Mouse (Mus musculus) forebrain, embryonic 13.5 days (tissue): ENCODE results near the gene Cd37. TPM values are rescaled to one million over a fixed set of nuclear protein-coding genes. Genes with fewer than 3 reads are reported as not detected.
"Not testable (repeated sequence)": the region's sequence is repeated elsewhere in the genome, so short reads cannot be mapped to it uniquely, and the experiment has no call there.

ENCODE experiments used
- ATAC-seq: fragments of 200-750 bp; cut with Nextera tagmentation; 2 replicates; pipeline ENCODE4 v1.8.0; 2017
- H3K27ac ChIP-seq: fragments of 300-500 bp; sonication (generic); 2 replicates; pipeline ENCODE4 v1.5.1; 2015; ENCODE audit warnings: inconsistent platforms, mild to moderate bottlenecking, moderate library complexity
- H3K27me3 ChIP-seq: fragments of 300-500 bp; sonication (generic); 2 replicates; pipeline ENCODE4 v1.6.1; 2015; ENCODE audit warnings: mild to moderate bottlenecking, inconsistent platforms
- H3K36me3 ChIP-seq: fragments of 300-500 bp; sonication (generic); 2 replicates; pipeline ENCODE4 v1.6.1; 2015; ENCODE audit warnings: mild to moderate bottlenecking, inconsistent platforms; ENCODE audit not compliant: poor library complexity, severe bottlenecking
- H3K4me1 ChIP-seq: fragments of 300-500 bp; sonication (generic); 2 replicates; pipeline ENCODE4 v1.6.1; 2015; ENCODE audit warnings: inconsistent platforms
- H3K4me2 ChIP-seq: fragments of 300-500 bp; sonication (generic); 2 replicates; pipeline ENCODE4 v1.6.1; 2015; ENCODE audit warnings: inconsistent platforms, mild to moderate bottlenecking, moderate library complexity
- H3K4me3 ChIP-seq: fragments of 300-500 bp; sonication (generic); 2 replicates; pipeline ENCODE4 v1.5.1; 2015; ENCODE audit warnings: mild to moderate bottlenecking, inconsistent platforms
- H3K9ac ChIP-seq: fragments of 300-500 bp; sonication (generic); 2 replicates; pipeline ENCODE4 v1.6.1; 2015; ENCODE audit warnings: mild to moderate bottlenecking, inconsistent platforms
- H3K9me3 ChIP-seq: fragments of 300-500 bp; sonication (generic); replicated peaks from 2 replicates; pipeline ENCODE4 v1.6.1; 2016; ENCODE audit warnings: inconsistent platforms
- WGBS: fragments of 180-500 bp; shearing (Covaris S2); methylation state at CpG from one replicate; pipeline ENCODE4 v1.1.7; 2015; 5-methylcytosine and 5-hydroxymethylcytosine counted together
- polyA plus RNA-seq: library from polyadenylated mRNA; unstranded; fragments of >200 nt; fragmentation: Nextera tagmentation; extraction: Ambion mirVana; gene quantifications from 2 replicates; pipeline ENCODE4 v1.2.1, GENCODE M21; 2015

Cd37 gene
- polyA plus RNA-seq, 1 experiment from 2014 or later = 0.96 TPM

DNA sequence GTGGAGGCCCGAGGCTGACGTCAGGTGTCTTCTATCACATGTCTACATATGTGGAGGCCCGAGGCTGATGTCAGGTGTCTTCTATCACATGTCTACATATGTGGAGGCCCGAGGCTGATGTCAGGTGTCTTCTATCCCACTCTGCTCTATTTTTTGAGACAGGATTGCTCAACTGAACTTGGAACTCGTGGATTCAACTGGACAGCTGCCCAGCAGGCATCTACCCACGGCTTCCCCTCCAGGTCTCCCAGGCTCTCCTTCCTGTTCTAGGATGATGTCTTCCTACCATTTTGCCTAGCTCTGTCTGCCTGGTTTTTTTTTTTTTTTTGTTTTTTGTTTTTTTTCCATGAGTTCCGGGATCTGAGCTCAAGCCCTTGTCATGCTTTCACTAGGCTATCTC lies 16.9 kb upstream of the Cd37 start:
- 84% methylated on average over 6 of the region's 7 CpGs for WGBS
- H3K36me3 ChIP-seq, H3K4me1 ChIP-seq, H3K4me2 ChIP-seq, H3K9ac ChIP-seq, ATAC-seq, H3K4me3 ChIP-seq, H3K27me3 ChIP-seq, H3K9me3 ChIP-seq, H3K27ac ChIP-seq: not testable (repeated sequence)

DNA sequence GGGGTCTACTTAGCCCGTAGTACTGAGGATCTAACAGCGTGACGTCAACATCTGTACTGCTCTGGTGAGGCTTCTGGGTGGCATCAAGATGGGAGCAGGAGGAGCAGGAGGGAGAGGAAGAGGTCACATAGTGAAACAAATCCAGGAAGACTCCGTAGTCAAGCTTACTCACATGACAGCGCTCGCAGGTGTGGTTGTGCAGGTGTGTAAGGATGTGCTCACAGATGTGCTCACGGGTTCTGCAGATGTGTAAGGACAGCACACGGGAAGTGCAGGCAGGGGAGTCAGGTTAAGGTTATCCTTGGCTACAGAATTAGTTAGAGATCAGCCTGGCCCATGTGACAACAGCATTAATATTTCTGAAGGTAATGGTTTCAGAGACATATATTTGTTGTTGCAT lies 14.9 kb upstream of the Cd37 start:
- Histone ChIP-seq H3K4me1 (no peaks in the 10 kb centered on the region), H3K27me3 (no peaks in the 10 kb centered on the region), H3K27ac (no peak overlapping the region), H3K4me2 (no peak overlapping the region), H3K36me3 (no peaks in the 10 kb centered on the region), H3K4me3 (no peak overlapping the region), H3K9ac (no peak overlapping the region), H3K9me3 (no peaks in the 10 kb centered on the region)
- ATAC-seq = no peak
- WGBS = 90% methylated on average over 8 of the region's 8 CpGs

DNA sequence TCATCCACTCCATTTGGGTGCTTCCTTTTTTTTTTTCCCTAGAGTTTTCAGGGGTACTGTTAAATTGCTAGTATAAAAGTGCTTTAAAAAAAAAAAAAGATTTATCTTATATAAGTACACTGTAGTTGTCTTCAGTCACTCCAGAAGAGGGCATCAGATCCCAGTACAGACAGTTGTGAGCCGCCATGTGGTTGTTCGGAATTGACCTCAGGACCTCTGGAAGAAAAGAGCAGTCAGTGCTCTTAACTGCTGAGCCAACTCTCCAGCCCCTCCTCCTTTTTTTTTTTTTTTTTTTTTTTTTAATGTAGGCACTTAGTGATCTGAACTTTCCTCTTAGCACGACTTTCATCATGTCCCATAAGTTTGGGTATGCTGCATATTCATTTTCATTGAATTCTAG lies 8.8 kb upstream of the Cd37 start:
- no peak for ATAC-seq
- H3K27me3 ChIP-seq = 0 out of 2 replicates have a peak, but pooled peaks cover 2% of the 10 kb centered on the region
- no peak overlapping the region for H3K9ac ChIP-seq
- H3K36me3 ChIP-seq = no peaks in the 10 kb centered on the region
- H3K9me3 ChIP-seq = no peaks in the 10 kb centered on the region
- H3K4me3 ChIP-seq = no peak overlapping the region
- no peaks in the 10 kb centered on the region for H3K4me1 ChIP-seq
- H3K4me2 ChIP-seq = no peak overlapping the region
- 34% methylated on average over 3 of the region's 3 CpGs for WGBS
- H3K27ac ChIP-seq = no peak overlapping the region

DNA sequence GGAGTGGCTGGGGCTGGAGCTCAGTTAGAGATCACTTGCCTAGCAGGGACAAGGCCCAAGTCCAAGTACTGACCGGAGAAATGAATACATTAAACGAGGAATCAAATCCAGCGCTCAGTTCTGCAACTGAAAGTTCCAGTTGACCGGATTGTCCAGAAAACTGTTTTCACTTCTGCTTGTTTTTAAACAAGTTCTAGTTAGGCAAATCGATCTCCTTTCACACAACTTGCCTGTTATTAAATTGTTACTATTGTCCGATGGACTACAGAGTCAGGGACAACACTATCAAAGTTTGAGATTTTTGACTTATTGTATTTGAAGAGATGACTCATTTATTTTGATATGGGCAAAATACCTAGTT lies 2.5 kb upstream of the Cd37 start:
- Histone ChIP-seq H3K9me3 (no peaks in the 10 kb centered on the region), H3K36me3 (no peaks in the 10 kb centered on the region), H3K27me3 (peaks cover 51% of the 10 kb centered on the region), H3K27ac (no peak overlapping the region), H3K4me2 (peak overlapping the region; percentile 67), H3K9ac (0 out of 2 replicates have a peak overlapping the region, but pooled peaks have one; percentile 55), H3K4me1 (peaks cover 8% of the 10 kb centered on the region), H3K4me3 (peak overlapping the region; percentile 37; the same call in 1 of the 2 replicates)
- WGBS = 71% methylated on average over 6 of the region's 6 CpGs
- ATAC-seq = no peak

DNA sequence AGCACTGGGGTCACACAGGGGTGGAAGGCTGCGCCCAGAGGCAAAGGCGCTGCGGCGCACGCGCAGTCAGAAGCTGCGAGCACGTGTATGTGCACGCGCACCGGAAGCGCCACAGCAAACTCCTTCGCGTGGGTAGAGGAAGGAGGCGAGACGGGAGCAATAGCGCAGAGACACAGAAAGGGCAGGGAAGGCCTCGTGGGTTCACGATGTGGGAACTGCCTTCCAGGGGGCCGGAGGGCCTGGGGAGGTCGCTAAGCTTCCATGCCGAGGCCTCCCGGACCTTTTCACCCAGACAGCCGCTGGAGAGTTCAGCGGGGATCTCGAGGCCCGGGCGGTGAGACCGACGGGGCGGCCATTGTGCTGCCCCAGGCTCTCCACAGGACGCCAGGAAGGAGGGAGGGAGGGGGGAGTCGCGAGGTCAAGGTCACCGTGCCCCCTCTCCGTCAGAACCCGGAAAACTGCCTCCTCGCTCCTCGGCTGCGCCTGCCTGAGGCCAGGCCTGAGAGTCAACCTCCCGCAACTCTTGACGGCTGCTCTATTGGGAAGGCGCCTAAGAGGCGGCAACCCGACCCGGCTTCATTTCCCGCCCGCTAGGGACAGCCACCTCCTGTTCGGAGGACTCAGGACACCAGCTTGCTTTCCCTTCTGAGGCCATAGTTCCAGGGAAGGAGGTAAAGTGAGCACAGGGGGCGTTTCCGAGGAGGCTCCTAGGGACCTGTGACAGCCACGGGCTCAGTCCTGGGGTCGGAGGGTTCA lies 1.9 kb upstream of the Cd37 start, which contains the start of gene Slc6a16:
Gene Slc6a16 (plus strand): TSS at position 453 of the 756 bp plus-strand sequence.
- peaks cover 54% of the 10 kb centered on the region for H3K27me3 ChIP-seq
- H3K9ac ChIP-seq = peak within 1 kb of the TSS; percentile 55
- ATAC-seq = peak; percentile 67
- peaks cover 8% of the 10 kb centered on the region for H3K4me1 ChIP-seq
- 9% methylated on average over 42 of the region's 53 CpGs for WGBS
- H3K4me3 ChIP-seq = peak within 1 kb of the TSS; percentile 37
- peak within 1 kb of the TSS; percentile 67 for H3K4me2 ChIP-seq
- H3K27ac ChIP-seq = no peak within 1 kb of the TSS
- no peaks in the 10 kb centered on the region for H3K36me3 ChIP-seq
- no peaks in the 10 kb centered on the region for H3K9me3 ChIP-seq

DNA sequence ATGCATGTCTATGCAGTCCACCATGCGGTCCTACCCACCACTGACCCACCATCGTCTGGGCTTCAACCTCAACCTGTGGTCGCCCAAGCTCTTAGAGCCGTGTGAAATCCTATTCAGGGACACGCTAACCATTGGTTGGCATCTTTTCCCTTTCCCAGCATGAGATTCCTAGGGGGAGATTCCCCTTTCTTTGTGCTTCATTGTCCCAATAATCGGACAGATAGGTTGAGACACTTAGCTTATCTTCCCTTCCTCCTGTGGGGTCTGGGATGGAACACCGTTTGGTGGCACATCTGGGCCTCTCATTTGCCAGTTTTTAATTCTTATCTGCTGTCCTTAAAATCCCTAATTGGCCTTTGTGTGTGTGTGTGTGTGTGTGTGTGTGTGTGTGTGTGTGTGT lies 1.2 kb upstream of the Cd37 start:
- H3K9me3 ChIP-seq = no peaks in the 10 kb centered on the region
- H3K27me3 ChIP-seq = peaks cover 56% of the 10 kb centered on the region
- no peak for ATAC-seq
- no peak overlapping the region for H3K27ac ChIP-seq
- 69% methylated on average over 7 of the region's 7 CpGs for WGBS
- H3K4me1 ChIP-seq = peaks cover 15% of the 10 kb centered on the region
- no peaks in the 10 kb centered on the region for H3K36me3 ChIP-seq
- H3K4me3 ChIP-seq = no peak overlapping the region
- no peak overlapping the region for H3K9ac ChIP-seq
- peak overlapping the region; percentile 67; the same call in 1 of the 2 replicates for H3K4me2 ChIP-seq

DNA sequence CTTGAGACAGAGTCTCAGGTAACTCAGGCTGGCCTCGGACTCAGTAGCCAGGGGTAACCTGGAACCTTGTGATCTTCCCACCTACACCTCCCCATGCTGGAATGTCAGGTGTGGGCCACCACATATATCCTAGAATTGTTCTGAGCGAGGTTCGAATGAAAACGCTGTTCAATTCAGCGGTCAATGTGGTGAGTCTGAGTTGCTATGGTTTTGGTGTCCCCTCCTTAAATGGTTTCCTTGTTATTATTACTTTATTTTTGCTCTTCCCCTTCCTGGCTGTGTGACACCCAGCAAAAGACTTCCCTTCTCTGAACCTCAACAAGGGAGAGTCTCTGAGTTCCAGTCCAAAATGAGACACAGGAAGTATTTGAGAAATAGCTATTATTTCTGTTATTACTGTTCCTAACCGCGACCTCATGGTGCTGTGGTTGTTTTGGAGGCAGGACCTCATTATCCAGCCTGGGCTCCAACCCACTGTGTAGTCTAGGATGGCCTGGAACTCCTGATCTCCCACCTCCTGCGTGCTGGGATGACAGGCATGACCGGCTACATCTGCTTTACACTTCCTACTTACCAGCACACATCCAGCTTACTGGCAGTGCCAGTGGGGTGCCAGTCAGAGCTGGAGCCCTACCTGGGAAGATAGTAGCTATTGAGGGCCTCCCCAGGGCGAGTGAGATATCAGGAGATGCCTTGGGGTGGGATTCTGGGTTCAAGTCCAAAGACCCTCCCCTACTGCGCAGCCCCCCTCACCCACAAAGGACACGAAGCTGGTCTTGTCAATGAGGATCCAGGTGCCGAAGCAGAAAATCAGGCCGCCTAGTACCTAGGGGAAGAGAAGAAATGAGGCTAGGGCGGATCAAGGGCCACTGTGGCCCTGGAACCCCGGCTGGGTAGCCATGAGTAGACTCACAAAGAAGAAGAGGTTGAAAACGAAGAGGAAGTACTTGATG lies 892 bp downstream of the Cd37 start:
- H3K9ac ChIP-seq = no peak overlapping the region
- H3K27me3 ChIP-seq = peaks cover 55% of the 10 kb centered on the region
- no peak overlapping the region for H3K4me3 ChIP-seq
- H3K27ac ChIP-seq = no peak overlapping the region
- H3K36me3 ChIP-seq = peaks cover under 1% of the 10 kb centered on the region
- ATAC-seq = no peak
- no peak overlapping the region for H3K4me2 ChIP-seq
- no peaks in the 10 kb centered on the region for H3K9me3 ChIP-seq
- whole genome bisulfite sequencing = 73% methylated on average over 17 of the region's 17 CpGs
- peaks cover 36% of the 10 kb centered on the region for H3K4me1 ChIP-seq

DNA sequence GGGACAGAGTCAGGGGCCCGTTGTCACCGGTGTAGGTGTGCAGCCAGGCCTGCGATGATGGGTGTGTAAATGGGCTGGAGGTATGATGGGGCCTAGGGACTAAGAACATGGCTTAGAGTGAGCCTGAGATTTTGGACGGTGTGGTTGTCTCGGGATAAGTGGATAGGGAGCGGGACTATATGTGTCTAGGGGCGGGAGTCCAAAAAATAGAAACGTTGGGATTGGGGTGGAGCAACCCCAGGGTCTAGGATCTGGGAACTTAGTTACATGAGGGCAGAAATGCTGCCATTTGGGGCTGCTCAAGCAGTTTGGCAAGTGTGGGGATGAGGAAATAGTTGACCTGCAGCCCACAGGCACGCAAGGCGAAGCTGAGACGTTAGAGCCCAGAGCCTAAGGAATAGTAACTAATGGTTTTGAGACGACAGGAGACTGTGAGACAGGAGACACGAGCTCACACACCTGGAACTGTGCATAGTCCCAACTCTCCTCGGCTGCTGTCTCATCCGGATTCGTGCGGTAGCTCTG lies 3.2 kb downstream of the Cd37 start:
- Histone ChIP-seq H3K9me3 (no peaks in the 10 kb centered on the region), H3K4me3 (peak overlapping the region; percentile 13), H3K4me1 (peaks cover 38% of the 10 kb centered on the region), H3K27ac (peak overlapping the region; percentile 68; the same call in 1 of the 2 replicates), H3K9ac (peak overlapping the region; percentile 27; the same call in 1 of the 2 replicates), H3K27me3 (peaks cover 40% of the 10 kb centered on the region), H3K4me2 (peak overlapping the region; percentile 49), H3K36me3 (peaks cover 23% of the 10 kb centered on the region)
- ATAC-seq = 0 out of 2 replicates have a peak, but pooled peaks have one; percentile 26
- 31% methylated on average over 17 of the region's 17 CpGs for WGBS

DNA sequence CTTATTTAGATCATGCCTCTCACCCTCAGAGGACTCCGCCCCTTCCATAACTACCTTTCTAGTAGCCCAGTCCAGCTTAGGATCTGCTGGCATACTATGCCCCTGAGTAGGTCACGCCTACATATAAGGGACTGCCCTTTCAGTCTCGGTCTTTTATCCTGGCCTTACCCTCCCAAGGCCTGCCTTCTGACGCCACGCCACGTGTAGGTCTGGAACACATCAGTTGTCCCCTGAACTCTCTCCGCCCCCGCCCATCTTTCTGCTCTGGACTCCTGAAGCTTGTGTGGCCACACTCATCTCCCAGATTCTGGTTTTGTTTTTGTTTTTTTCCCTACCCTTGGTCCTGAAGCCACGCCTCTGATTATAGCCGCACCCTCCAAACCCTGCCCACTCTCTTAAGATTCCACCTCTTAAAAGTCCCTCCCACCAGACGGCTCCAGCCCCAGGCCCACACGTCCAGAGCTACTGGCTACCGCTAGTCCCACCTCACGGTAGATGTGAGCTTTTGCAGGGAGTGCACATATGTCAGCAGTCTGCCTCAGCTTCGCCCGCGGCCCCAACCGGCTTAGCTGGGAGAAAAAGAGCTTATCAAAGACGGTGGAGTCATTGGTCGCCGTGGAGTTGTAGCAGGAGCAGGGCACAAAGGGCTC lies 3.9 kb downstream of the Cd37 start:
- peak overlapping the region; percentile 27 for H3K9ac ChIP-seq
- H3K4me3 ChIP-seq = peak overlapping the region; percentile 13
- H3K4me2 ChIP-seq = peak overlapping the region; percentile 49
- peaks cover 23% of the 10 kb centered on the region for H3K36me3 ChIP-seq
- ATAC-seq = peak; percentile 80
- no peaks in the 10 kb centered on the region for H3K9me3 ChIP-seq
- WGBS = 5% methylated on average over 21 of the region's 21 CpGs
- peaks cover 36% of the 10 kb centered on the region for H3K27me3 ChIP-seq
- H3K4me1 ChIP-seq = peaks cover 35% of the 10 kb centered on the region
- peak overlapping the region; percentile 68 for H3K27ac ChIP-seq

DNA sequence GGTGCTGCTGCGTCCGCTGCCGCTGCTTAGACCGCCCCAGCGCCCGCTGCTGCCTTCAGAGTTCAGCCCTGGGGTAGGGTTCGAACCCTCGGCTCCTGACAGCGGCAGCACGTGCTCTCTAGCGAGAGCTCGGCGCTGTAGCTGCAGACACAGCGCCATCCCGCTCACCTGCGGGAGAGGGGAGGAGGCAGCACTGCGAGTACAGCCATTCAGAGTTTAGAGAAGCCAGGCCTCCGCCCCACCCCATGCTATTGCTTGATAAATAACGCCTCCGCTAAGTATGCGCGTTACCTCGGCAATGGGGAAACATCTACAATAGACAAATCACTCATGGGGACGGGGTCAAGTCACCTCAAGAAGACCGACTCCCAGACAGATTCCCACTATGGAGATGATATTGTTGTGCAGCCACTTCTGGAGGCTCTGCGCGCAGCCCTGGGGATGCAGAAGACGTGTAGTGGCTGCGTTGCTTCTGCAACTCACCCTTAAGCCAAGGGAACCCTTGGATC lies 4.5 kb downstream of the Cd37 start:
- peaks cover 32% of the 10 kb centered on the region for H3K27me3 ChIP-seq
- peak overlapping the region; percentile 46 for H3K9ac ChIP-seq
- peak; percentile 37; the same call in 1 of the 2 replicates for ATAC-seq
- peak overlapping the region; percentile 49 for H3K4me2 ChIP-seq
- H3K4me3 ChIP-seq = no peak overlapping the region; the same call in 1 of the 2 replicates
- H3K9me3 ChIP-seq = no peaks in the 10 kb centered on the region
- peaks cover 29% of the 10 kb centered on the region for H3K36me3 ChIP-seq
- peaks cover 35% of the 10 kb centered on the region for H3K4me1 ChIP-seq
- 6% methylated on average over 29 of the region's 29 CpGs for WGBS
- H3K27ac ChIP-seq = peak overlapping the region; percentile 68

DNA sequence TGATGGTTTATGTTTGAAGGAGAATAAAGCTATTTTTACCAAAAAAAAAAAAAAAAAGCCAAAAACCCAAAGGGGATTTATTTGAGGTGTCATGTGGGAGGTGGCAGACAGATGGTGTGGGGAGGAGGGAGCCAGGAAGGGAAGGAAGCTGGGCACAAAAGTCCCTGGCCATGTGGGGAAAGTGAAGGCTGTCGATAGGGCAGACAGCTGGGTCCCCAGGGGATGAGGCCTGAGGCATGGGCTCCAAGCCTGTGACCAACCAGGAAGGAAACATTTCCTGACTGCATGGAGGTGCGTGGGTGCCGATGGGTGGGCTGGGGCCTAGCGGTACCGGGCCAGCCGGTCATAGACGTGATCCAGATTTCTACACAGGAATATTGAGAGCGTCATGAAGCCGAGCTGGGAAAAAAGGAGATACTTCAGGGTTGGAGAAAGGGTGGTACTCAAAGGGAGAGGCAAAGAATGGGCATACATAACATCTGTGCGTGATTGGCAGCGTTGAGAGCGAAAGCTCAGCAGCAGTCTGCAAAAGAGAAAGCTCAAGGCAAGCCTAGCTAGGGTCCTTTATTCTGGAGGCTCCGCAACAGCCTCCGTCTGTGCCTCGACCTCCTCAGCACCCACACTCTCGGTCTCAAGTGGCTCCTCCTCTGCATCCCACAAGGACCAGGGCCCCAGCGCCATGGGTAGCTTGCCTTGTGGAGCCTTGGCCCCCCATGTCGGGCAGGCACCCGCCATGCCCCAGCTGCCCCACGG lies 5.2 kb downstream of the Cd37 start:
- ATAC-seq = peak; percentile 37
- H3K4me1 ChIP-seq = peaks cover 35% of the 10 kb centered on the region
- WGBS = 21% methylated on average over 19 of the region's 20 CpGs
- peaks cover 26% of the 10 kb centered on the region for H3K27me3 ChIP-seq
- peaks cover 36% of the 10 kb centered on the region for H3K36me3 ChIP-seq
- H3K4me2 ChIP-seq = peak overlapping the region; percentile 49
- no peaks in the 10 kb centered on the region for H3K9me3 ChIP-seq
- H3K4me3 ChIP-seq = no peak overlapping the region; the same call in 1 of the 2 replicates
- peak overlapping the region; percentile 46 for H3K9ac ChIP-seq
- H3K27ac ChIP-seq = peak overlapping the region; percentile 68
